Comparison of ENCODE assay signal across 21 mouse cellular contexts in genomic region chr4:109204416-109204815, GRCm38 (mm10). TPM values are rescaled to one million over a fixed set of nuclear protein-coding genes. Genes with fewer than 3 reads are reported as not detected.
A peak's percentile ranks its signal among the peaks of the same experiment; 100 is the strongest.
DNase-seq lines count a peak whose midpoint lies in the region; ATAC-seq lines count a peak whose summit lies in the region.
"Had no signal": no experiment of that assay in that cellular context is flagged by ENCODE, and none has a peak within 500 bp of the region (broad histone marks: within the 10 kb centered on the region; RNA-seq: fewer than 3 reads in every experiment).

No protein-coding gene starts in this region.

- peak; percentile 92 for DNase-seq in heart, adult 11 months
- no peak for DNase-seq in heart, embryonic 10.5 days (ENCODE audit: low spot score)
- peak; percentile 21 to 33 for DNase-seq in urinary bladder, postnatal 36 days (ENCODE audit: low spot score in 2 of 2)
- DNase-seq in urinary bladder, adult 2 months (ENCODE audit: low spot score): no peak
- peak; percentile 14 for DNase-seq in lung, postnatal 10 days
- DNase-seq in thymus, postnatal 10 days (ENCODE audit: low spot score in 2 of 2): no peak
- no peak for DNase-seq in frontal cortex, adult 2 months (ENCODE audit: extremely low spot score in 1 of 2, low spot score in 1 of 2)
- DNase-seq: adrenal gland, postnatal 25 days; cerebellum, adult 9-10 months; gastrocnemius, postnatal 25 days; heart, postnatal 14 days; retina, postnatal 1 day; thymus, adult 2 months had no signal

- peaks cover 8% of the 10 kb centered on the region; the same call in 1 of the 2 replicates for H3K4me1 ChIP-seq in heart, embryonic 10.5 days
- peaks cover 12% of the 10 kb centered on the region for H3K4me1 ChIP-seq in forebrain, embryonic 13.5 days
- H3K4me1 ChIP-seq: intestine, embryonic 15.5 days had no signal

- H3K4me3 ChIP-seq in heart, embryonic 10.5 days: no peak overlapping the region
- H3K4me3 ChIP-seq in forebrain, embryonic 13.5 days: no peak overlapping the region
- H3K4me3 ChIP-seq: embryonic facial prominence, embryonic 13.5 days; hindbrain, embryonic 13.5 days; intestine, embryonic 15.5 days; layer of hippocampus, adult 2 months; limb, embryonic 13.5 days; midbrain, embryonic 15.5 days had no signal

- H3K27me3 ChIP-seq in heart, embryonic 10.5 days (ENCODE audit: insufficient read depth, poor library complexity, severe bottlenecking): no peaks in the 10 kb centered on the region
- no peaks in the 10 kb centered on the region for H3K27me3 ChIP-seq in forebrain, embryonic 13.5 days
- H3K27me3 ChIP-seq: embryonic facial prominence, embryonic 13.5 days; hindbrain, embryonic 13.5 days; intestine, embryonic 15.5 days; limb, embryonic 13.5 days; midbrain, embryonic 15.5 days had no signal

- no peak overlapping the region for H3K4me2 ChIP-seq in forebrain, embryonic 13.5 days
- H3K4me2 ChIP-seq: embryonic facial prominence, embryonic 13.5 days; heart, embryonic 11.5 days; hindbrain, embryonic 13.5 days; intestine, embryonic 15.5 days; limb, embryonic 13.5 days; midbrain, embryonic 15.5 days had no signal

- H3K27ac ChIP-seq in heart, embryonic 10.5 days: no peak overlapping the region
- no peak overlapping the region for H3K27ac ChIP-seq in forebrain, embryonic 13.5 days
- H3K27ac ChIP-seq: embryonic facial prominence, embryonic 13.5 days; hindbrain, embryonic 13.5 days; intestine, embryonic 15.5 days; layer of hippocampus, adult 2 months; limb, embryonic 13.5 days; midbrain, embryonic 15.5 days had no signal

- H3K36me3 ChIP-seq in heart, embryonic 10.5 days: no peaks in the 10 kb centered on the region
- H3K36me3 ChIP-seq in forebrain, embryonic 13.5 days (ENCODE audit: poor library complexity, severe bottlenecking): no peaks in the 10 kb centered on the region
- H3K36me3 ChIP-seq: embryonic facial prominence, embryonic 13.5 days; hindbrain, embryonic 13.5 days; intestine, embryonic 15.5 days; limb, embryonic 13.5 days; midbrain, embryonic 15.5 days had no signal

- H3K9ac ChIP-seq in forebrain, embryonic 13.5 days: no peak overlapping the region
- H3K9ac ChIP-seq: embryonic facial prominence, embryonic 13.5 days; hindbrain, embryonic 13.5 days; intestine, embryonic 15.5 days; limb, embryonic 13.5 days; midbrain, embryonic 15.5 days had no signal

- ATAC-seq in forebrain, embryonic 13.5 days: no peak
- ATAC-seq: intestine, embryonic 15.5 days; midbrain, embryonic 15.5 days had no signal

- H3K9me3 ChIP-seq in heart, embryonic 10.5 days: no peaks in the 10 kb centered on the region
- no peaks in the 10 kb centered on the region for H3K9me3 ChIP-seq in forebrain, embryonic 13.5 days (replicated peaks)
- H3K9me3 ChIP-seq: embryonic facial prominence, embryonic 13.5 days; hindbrain, embryonic 13.5 days; intestine, embryonic 15.5 days; limb, embryonic 13.5 days; midbrain, embryonic 15.5 days had no signal

- 85% methylated on average over 1 of the region's 1 CpGs for WGBS in heart, embryonic 10.5 days
- 76% methylated on average over 1 of the region's 1 CpGs for WGBS in forebrain, embryonic 13.5 days

RNA-seq across cellular contexts. Expression of gene Osbpl9, which starts 2.3 kb away (rescaled TPM):
- 41.1 and 43.5 TPM in 2 replicates for polyA plus RNA-seq in heart, embryonic 10.5 days (2016; fragmentation: Nextera tagmentation; extraction: Ambion mirVana)
- polyA plus RNA-seq in urinary bladder, adult 2 months (2012; rRNA removed): 95.4 and 97.5 TPM in 2 replicates
- polyA plus RNA-seq in forebrain, embryonic 13.5 days (2015; fragmentation: Nextera tagmentation; extraction: Ambion mirVana): 70.3 and 73.2 TPM in 2 replicates
- polyA plus RNA-seq in frontal cortex, adult 2 months (2012; rRNA removed): 60.5 and 70.6 TPM in 2 replicates

RNA-seq across cellular contexts. Expression of gene Calr4, which starts 29.9 kb away (rescaled TPM):
- 0.11 and 0.15 TPM in 2 replicates for polyA plus RNA-seq in heart, embryonic 10.5 days (2016; fragmentation: Nextera tagmentation; extraction: Ambion mirVana)
- polyA plus RNA-seq in urinary bladder, adult 2 months (2012; rRNA removed): 0.04 and 0.18 TPM in 2 replicates
- polyA plus RNA-seq in forebrain, embryonic 13.5 days (2015; fragmentation: Nextera tagmentation; extraction: Ambion mirVana): 0.23 and 0.64 TPM in 2 replicates
- 0.76 and 1.1 TPM in 2 replicates for polyA plus RNA-seq in frontal cortex, adult 2 months (2012; rRNA removed)
- polyA plus RNA-seq: limb, embryonic 13.5 days; thymus, adult 2 months had no signal

Comparison
In these comparisons a context has a peak if more than half of its experiments do, and no peak if none do; other contexts are left out.
1. DNase-seq: peak in heart, adult 11 months (single experiment), urinary bladder, postnatal 36 days (2 of 2) and lung, postnatal 10 days (single experiment); none in heart, embryonic 10.5 days (single experiment), urinary bladder, adult 2 months (single experiment), thymus, postnatal 10 days (0 of 2) and frontal cortex, adult 2 months (0 of 2).